Mouse (Mus musculus): ENCODE data around the gene Utp14b. TPM values are rescaled to one million over a fixed set of nuclear protein-coding genes. Genes with fewer than 3 reads are reported as not detected.

Utp14b gene
- polyA plus RNA-seq, 1 experiment: 3.1 TPM

GRCm38 (mm10) chr1:78702282-78702963 is 44.6 kb downstream of the Utp14b start:
- no peaks in the 10 kb centered on the region for H3K36me3 ChIP-seq (ENCODE audit: control insufficient read depth, insufficient read depth, low read length)
- TF ChIP-seq POLR2A (IDR thresholded peaks at IDR 0.05; ENCODE audit: control insufficient read depth, low read depth, low read length): no peak
- TF ChIP-seq CTCF (IDR thresholded peaks at IDR 0.05; ENCODE audit: control insufficient read depth, insufficient read depth, insufficient replicate concordance, low read depth, low read length): no peak
- H3K4me3 ChIP-seq (ENCODE audit: control insufficient read depth, low read depth, low read length): no peak overlapping the region

GRCm38 (mm10) chr1:78702964-78703285 is 45.1 kb downstream of the Utp14b start:
- H3K4me3 ChIP-seq (ENCODE audit: control insufficient read depth, low read depth, low read length): no peak overlapping the region
- no peaks in the 10 kb centered on the region for H3K36me3 ChIP-seq (ENCODE audit: control insufficient read depth, insufficient read depth, low read length)
- no peaks in the 10 kb centered on the region for H3K27me3 ChIP-seq (ENCODE audit: control insufficient read depth, insufficient read depth, low read length)
- no peak overlapping the region for H3K27ac ChIP-seq (ENCODE audit: control insufficient read depth, insufficient read depth, low read depth, low read length)
- TF ChIP-seq POLR2A (IDR thresholded peaks at IDR 0.05; ENCODE audit: control insufficient read depth, low read depth, low read length) (no peak), CTCF (IDR thresholded peaks at IDR 0.05; ENCODE audit: control insufficient read depth, insufficient read depth, insufficient replicate concordance, low read depth, low read length) (no peak)
- no peaks in the 10 kb centered on the region for H3K4me1 ChIP-seq (ENCODE audit: control insufficient read depth, insufficient read depth, low read length)

More at GRCm38 (mm10) chr1:78702282-78702963, 44.6 kb downstream of the Utp14b start:
- H3K27me3 ChIP-seq (ENCODE audit: control insufficient read depth, insufficient read depth, low read length): no peaks in the 10 kb centered on the region
- no peaks in the 10 kb centered on the region for H3K4me1 ChIP-seq (ENCODE audit: control insufficient read depth, insufficient read depth, low read length)
- no peak overlapping the region for H3K27ac ChIP-seq (ENCODE audit: control insufficient read depth, insufficient read depth, low read depth, low read length)

- no peak overlapping the region for H3K4me3 ChIP-seq (ENCODE audit: control insufficient read depth, low read depth, low read length)
- no peak for TF ChIP-seq CTCF (IDR thresholded peaks at IDR 0.05; ENCODE audit: control insufficient read depth, insufficient read depth, insufficient replicate concordance, low read depth, low read length)
- no peak for TF ChIP-seq POLR2A (IDR thresholded peaks at IDR 0.05; ENCODE audit: control insufficient read depth, low read depth, low read length)
- no peaks in the 10 kb centered on the region for H3K36me3 ChIP-seq (ENCODE audit: control insufficient read depth, insufficient read depth, low read length)
- no peaks in the 10 kb centered on the region for H3K4me1 ChIP-seq (ENCODE audit: control insufficient read depth, insufficient read depth, low read length)
- H3K27ac ChIP-seq (ENCODE audit: control insufficient read depth, insufficient read depth, low read depth, low read length): no peak overlapping the region
- no peaks in the 10 kb centered on the region for H3K27me3 ChIP-seq (ENCODE audit: control insufficient read depth, insufficient read depth, low read length)
These were observed 48.5 kb downstream of the Utp14b start for GRCm38 (mm10) chr1:78706338-78706737.

DNA sequence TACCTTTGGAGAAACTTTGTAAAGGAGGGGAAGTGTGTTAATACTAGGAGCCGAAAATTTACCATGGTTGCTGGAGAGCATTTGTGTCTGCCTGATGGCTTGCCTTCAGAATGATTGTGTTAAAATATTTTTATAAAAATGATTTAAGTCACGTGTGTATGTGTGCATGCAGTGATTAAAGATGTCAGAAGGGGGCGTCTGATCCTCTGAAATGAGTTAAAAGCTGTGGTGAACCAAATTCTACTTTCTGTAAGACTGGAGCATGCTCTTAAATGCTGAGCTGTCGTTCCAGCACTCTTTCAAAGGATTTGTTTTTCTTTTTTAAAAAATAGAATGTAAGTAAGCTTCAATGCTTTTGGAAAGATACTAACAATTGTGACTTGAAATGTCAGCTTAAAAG is 49.4 kb downstream of the Utp14b start:
- Histone ChIP-seq H3K27me3 (ENCODE audit: control insufficient read depth, insufficient read depth, low read length) (no peaks in the 10 kb centered on the region), H3K4me1 (ENCODE audit: control insufficient read depth, insufficient read depth, low read length) (no peaks in the 10 kb centered on the region), H3K4me3 (ENCODE audit: control insufficient read depth, low read depth, low read length) (no peak overlapping the region), H3K27ac (ENCODE audit: control insufficient read depth, insufficient read depth, low read depth, low read length) (no peak overlapping the region), H3K36me3 (ENCODE audit: control insufficient read depth, insufficient read depth, low read length) (no peaks in the 10 kb centered on the region)
- TF ChIP-seq POLR2A (IDR thresholded peaks at IDR 0.05; ENCODE audit: control insufficient read depth, low read depth, low read length) (no peak), CTCF (IDR thresholded peaks at IDR 0.05; ENCODE audit: control insufficient read depth, insufficient read depth, insufficient replicate concordance, low read depth, low read length) (no peak)

- no peak for TF ChIP-seq POLR2A (IDR thresholded peaks at IDR 0.05; ENCODE audit: control insufficient read depth, low read depth, low read length)
- no peak for TF ChIP-seq CTCF (IDR thresholded peaks at IDR 0.05; ENCODE audit: control insufficient read depth, insufficient read depth, insufficient replicate concordance, low read depth, low read length)
- H3K4me1 ChIP-seq (ENCODE audit: control insufficient read depth, insufficient read depth, low read length): no peaks in the 10 kb centered on the region
- H3K27ac ChIP-seq (ENCODE audit: control insufficient read depth, insufficient read depth, low read depth, low read length): no peak overlapping the region
- no peaks in the 10 kb centered on the region for H3K27me3 ChIP-seq (ENCODE audit: control insufficient read depth, insufficient read depth, low read length)
- no peak overlapping the region for H3K4me3 ChIP-seq (ENCODE audit: control insufficient read depth, low read depth, low read length)
- no peaks in the 10 kb centered on the region for H3K36me3 ChIP-seq (ENCODE audit: control insufficient read depth, insufficient read depth, low read length)
These were observed 52.2 kb downstream of the Utp14b start for GRCm38 (mm10) chr1:78710026-78710425.

GRCm38 (mm10) chr1:78710613-78711329 is 52.9 kb downstream of the Utp14b start:
- no peak for TF ChIP-seq POLR2A (IDR thresholded peaks at IDR 0.05; ENCODE audit: control insufficient read depth, low read depth, low read length)
- TF ChIP-seq CTCF (IDR thresholded peaks at IDR 0.05; ENCODE audit: control insufficient read depth, insufficient read depth, insufficient replicate concordance, low read depth, low read length): no peak
- no peak overlapping the region for H3K4me3 ChIP-seq (ENCODE audit: control insufficient read depth, low read depth, low read length)
- H3K36me3 ChIP-seq (ENCODE audit: control insufficient read depth, insufficient read depth, low read length): no peaks in the 10 kb centered on the region
- H3K27ac ChIP-seq (ENCODE audit: control insufficient read depth, insufficient read depth, low read depth, low read length): no peak overlapping the region
- no peaks in the 10 kb centered on the region for H3K27me3 ChIP-seq (ENCODE audit: control insufficient read depth, insufficient read depth, low read length)
- no peaks in the 10 kb centered on the region for H3K4me1 ChIP-seq (ENCODE audit: control insufficient read depth, insufficient read depth, low read length)

Other genes starting within 250 kb of the Utp14b start
- 25.7 and 28.4 TPM in 2 replicates for gene Farsb, start 169.1 kb upstream of the Utp14b start, polyA plus RNA-seq (2012; rRNA removed)
- 1.2 and 1.5 TPM in 2 replicates for gene Mogat1, start 147.0 kb upstream of the Utp14b start, polyA plus RNA-seq (2012; rRNA removed)
- 0.28 and 0.42 TPM in 2 replicates for gene BC035947, start 145.9 kb upstream of the Utp14b start, polyA plus RNA-seq (2012; rRNA removed)
- gene Acsl3, start 213 bp upstream of the Utp14b start, polyA plus RNA-seq (2012; rRNA removed): 7.5 and 12.0 TPM in 2 replicates
- 0.96 and 1.1 TPM in 2 replicates for gene Kcne4, start 158.7 kb downstream of the Utp14b start, polyA plus RNA-seq (2012; rRNA removed)